Mouse (Mus musculus) forebrain, embryonic 14.5 days (tissue): ENCODE measurements around the gene Klc2. TPM values are rescaled to one million over a fixed set of nuclear protein-coding genes. Genes with fewer than 3 reads are reported as not detected.

ENCODE experiments used
- ATAC-seq: fragments of 200-750 bp; cut with Nextera tagmentation; 2 replicates; pipeline ENCODE4 v1.8.0; 2017; ENCODE audit warnings: mild to moderate bottlenecking, moderate library complexity
- DNase-seq: peaks from one replicate; pipeline ENCODE4 v3.0.0-alpha.2; 2015; ENCODE audit warnings: low spot score
- H3K27ac ChIP-seq: fragments of 300-500 bp; sonication (generic); 2 replicates; pipeline ENCODE4 v1.5.1; 2014; ENCODE audit warnings: low read depth, mild to moderate bottlenecking, control low read depth, low read length, moderate library complexity
- H3K27me3 ChIP-seq: fragments of 300-500 bp; sonication (generic); replicated peaks from 2 replicates; pipeline ENCODE4 v1.6.1; 2014; ENCODE audit warnings: low read length, control low read depth, mixed read lengths; ENCODE audit not compliant: control insufficient read depth, insufficient read depth
- H3K36me3 ChIP-seq: fragments of 300-500 bp; sonication (generic); 2 replicates; pipeline ENCODE4 v1.6.1; 2014; ENCODE audit warnings: low read length, control low read depth; ENCODE audit not compliant: control insufficient read depth, insufficient read depth
- H3K4me1 ChIP-seq: fragments of 300-500 bp; sonication (generic); 2 replicates; pipeline ENCODE4 v1.6.1; 2014; ENCODE audit warnings: antibody characterized with exemption, low read length, control low read depth; ENCODE audit not compliant: control insufficient read depth, insufficient read depth
- H3K4me2 ChIP-seq: fragments of 300-500 bp; sonication (generic); 2 replicates; pipeline ENCODE4 v1.6.1; 2014; ENCODE audit warnings: mild to moderate bottlenecking, control low read depth, low read length
- H3K4me3 ChIP-seq: fragments of 300-500 bp; sonication (generic); 2 replicates; pipeline ENCODE4 v1.5.1; 2014; ENCODE audit warnings: low read depth, low read length, control low read depth
- H3K9ac ChIP-seq: fragments of 300-500 bp; sonication (generic); 2 replicates; pipeline ENCODE4 v1.6.1; 2014; ENCODE audit warnings: mild to moderate bottlenecking, low read length, control low read depth, moderate library complexity
- H3K9me3 ChIP-seq: fragments of 300-500 bp; sonication (generic); replicated peaks from 2 replicates; pipeline ENCODE4 v1.6.1; 2016; ENCODE audit warnings: low read length, control low read depth, mixed read lengths; ENCODE audit not compliant: control insufficient read depth
- WGBS: fragments of 180-500 bp; shearing (Covaris S2); extraction: QIAGEN DNeasy Blood & Tissue Kit; methylation state at CpG from one replicate; pipeline ENCODE4 v1.1.7; 2014; 5-methylcytosine and 5-hydroxymethylcytosine counted together
- polyA plus RNA-seq: library from polyadenylated mRNA; unstranded; fragments of >200 nt; fragmentation: Nextera tagmentation; extraction: Ambion mirVana; gene quantifications from 2 replicates; pipeline ENCODE4 v1.2.1, GENCODE M21; 2014

Klc2 gene
- polyA plus RNA-seq, 1 experiment from 2014 or later, result 26.2 TPM

- DNase-seq (no peak), ATAC-seq (peak; percentile 15; the same call in 1 of the 2 replicates)
- H3K9ac ChIP-seq, result peak overlapping the region; percentile 62; the same call in 1 of the 2 replicates
- no peaks in the 10 kb centered on the region for H3K9me3 ChIP-seq
- H3K27ac ChIP-seq, result peak overlapping the region; percentile 58; the same call in 1 of the 2 replicates
- WGBS, result 2% methylated on average over 20 of the region's 20 CpGs
- H3K4me1 ChIP-seq, result peaks cover 22% of the 10 kb centered on the region
- peaks cover 10% of the 10 kb centered on the region for H3K27me3 ChIP-seq
- no peaks in the 10 kb centered on the region for H3K36me3 ChIP-seq
- peak overlapping the region; percentile 37 for H3K4me3 ChIP-seq
- H3K4me2 ChIP-seq, result peak overlapping the region; percentile 61
Observed at GRCm38 (mm10) chr19:5072389-5073019, 45.9 kb downstream of the Klc2 start.

DNA sequence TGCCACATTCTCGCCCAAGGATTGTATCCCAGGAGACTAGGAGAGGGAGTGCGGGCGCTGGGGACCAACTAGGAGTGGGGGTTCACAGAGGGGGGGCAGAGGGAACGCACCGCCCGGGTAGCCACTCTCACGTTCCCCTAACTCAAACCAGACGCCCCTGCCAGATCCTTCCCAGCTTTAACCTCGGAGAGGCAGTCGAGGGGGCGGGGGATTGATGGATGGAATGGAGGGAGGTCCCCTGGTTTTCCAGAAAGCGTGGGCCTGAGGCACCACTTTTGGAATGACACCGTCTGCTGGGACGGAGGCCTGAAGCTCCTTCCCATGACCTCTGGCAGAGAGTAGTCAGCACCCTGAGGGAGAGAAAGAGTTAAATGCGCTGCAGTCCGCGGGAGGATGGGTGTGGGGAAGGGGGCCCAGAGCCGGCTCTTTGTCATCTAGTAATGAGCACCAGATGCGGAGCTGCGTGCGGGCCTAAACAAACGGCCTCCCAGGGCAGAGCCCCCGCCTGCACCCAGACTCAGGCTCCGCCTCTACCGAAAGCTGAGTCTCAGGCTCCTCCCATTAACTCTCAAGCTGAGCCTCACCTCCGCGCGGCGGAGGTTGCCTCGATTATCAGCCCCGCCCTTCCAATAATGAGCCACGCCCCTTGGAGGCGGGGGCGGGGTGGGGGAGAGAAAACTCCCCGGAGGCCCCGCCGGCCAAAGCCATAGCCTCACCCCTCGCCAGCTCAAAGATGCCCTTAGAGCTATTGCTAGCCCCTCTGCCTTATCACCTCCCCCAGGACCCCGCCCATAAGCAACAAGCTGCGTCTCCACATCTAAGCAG, 46.6 kb downstream of the Klc2 start:
- ATAC-seq, result peak; percentile 84
- Histone ChIP-seq H3K36me3 (no peaks in the 10 kb centered on the region), H3K9me3 (no peaks in the 10 kb centered on the region), H3K9ac (peak overlapping the region; percentile 62), H3K4me1 (peaks cover 24% of the 10 kb centered on the region), H3K4me3 (peak overlapping the region; percentile 37), H3K4me2 (peak overlapping the region; percentile 61), H3K27me3 (peaks cover 15% of the 10 kb centered on the region), H3K27ac (peak overlapping the region; percentile 58)
- under 1% methylated on average over 40 of the region's 40 CpGs for WGBS
- DNase-seq, result peak; percentile 92

- Histone ChIP-seq H3K4me2 (peak overlapping the region; percentile 61), H3K4me3 (peak overlapping the region; percentile 37), H3K27ac (peak overlapping the region; percentile 58; the same call in 1 of the 2 replicates), H3K36me3 (no peaks in the 10 kb centered on the region), H3K9ac (peak overlapping the region; percentile 62), H3K9me3 (no peaks in the 10 kb centered on the region), H3K4me1 (peaks cover 24% of the 10 kb centered on the region), H3K27me3 (peaks cover 15% of the 10 kb centered on the region)
- DNase-seq, result no peak
- WGBS, result 8% methylated on average over 11 of the region's 11 CpGs
- ATAC-seq, result no peak
Observed at GRCm38 (mm10) chr19:5071077-5071476, 47.3 kb downstream of the Klc2 start.

GRCm38 (mm10) chr19:5069978-5070377, 48.4 kb downstream of the Klc2 start:
- Histone ChIP-seq H3K4me1 (peaks cover 24% of the 10 kb centered on the region), H3K27ac (no peak overlapping the region), H3K9ac (no peak overlapping the region), H3K27me3 (peaks cover 15% of the 10 kb centered on the region), H3K9me3 (no peaks in the 10 kb centered on the region), H3K4me3 (no peak overlapping the region), H3K4me2 (no peak overlapping the region), H3K36me3 (no peaks in the 10 kb centered on the region)
- DNase-seq (no peak), ATAC-seq (no peak)
- 86% methylated on average over 7 of the region's 7 CpGs for WGBS

DNA sequence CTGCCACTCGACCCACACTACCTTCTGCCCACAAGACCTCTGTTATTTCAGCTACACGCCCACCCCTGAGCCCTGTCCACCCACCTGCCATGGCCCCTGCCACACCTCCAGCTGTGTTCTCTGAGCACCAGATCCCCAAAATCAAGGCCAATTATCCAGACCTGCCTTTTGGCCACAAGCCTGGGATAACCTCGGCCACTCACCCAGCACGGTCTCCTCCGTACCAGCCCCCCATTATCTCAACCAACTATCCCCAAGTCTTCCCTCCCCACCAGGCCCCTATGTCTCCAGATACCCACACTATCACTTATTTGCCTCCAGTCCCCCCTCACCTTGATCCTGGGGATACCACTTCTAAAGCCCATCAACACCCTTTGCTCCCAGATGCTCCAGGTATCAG, 48.9 kb downstream of the Klc2 start:
- Histone ChIP-seq H3K9me3 (no peaks in the 10 kb centered on the region), H3K4me2 (no peak overlapping the region), H3K4me3 (no peak overlapping the region), H3K27ac (no peak overlapping the region), H3K9ac (no peak overlapping the region), H3K36me3 (no peaks in the 10 kb centered on the region), H3K27me3 (peaks cover 15% of the 10 kb centered on the region), H3K4me1 (peaks cover 24% of the 10 kb centered on the region)
- ATAC-seq (no peak), DNase-seq (no peak)
- 84% methylated on average over 5 of the region's 5 CpGs for WGBS

- ATAC-seq (no peak), DNase-seq (no peak)
- peak overlapping the region; percentile 86 for H3K4me2 ChIP-seq
- H3K27ac ChIP-seq, result no peak overlapping the region
- H3K9ac ChIP-seq, result peak overlapping the region; percentile 68
- H3K36me3 ChIP-seq, result no peaks in the 10 kb centered on the region
- peaks cover 24% of the 10 kb centered on the region for H3K4me1 ChIP-seq
- H3K4me3 ChIP-seq, result peak overlapping the region; percentile 36
- H3K27me3 ChIP-seq, result peaks cover 15% of the 10 kb centered on the region
- 41% methylated on average over 21 of the region's 21 CpGs for WGBS
- H3K9me3 ChIP-seq, result no peaks in the 10 kb centered on the region
Observed at GRCm38 (mm10) chr19:5068570-5069234, 49.7 kb downstream of the Klc2 start.

DNA sequence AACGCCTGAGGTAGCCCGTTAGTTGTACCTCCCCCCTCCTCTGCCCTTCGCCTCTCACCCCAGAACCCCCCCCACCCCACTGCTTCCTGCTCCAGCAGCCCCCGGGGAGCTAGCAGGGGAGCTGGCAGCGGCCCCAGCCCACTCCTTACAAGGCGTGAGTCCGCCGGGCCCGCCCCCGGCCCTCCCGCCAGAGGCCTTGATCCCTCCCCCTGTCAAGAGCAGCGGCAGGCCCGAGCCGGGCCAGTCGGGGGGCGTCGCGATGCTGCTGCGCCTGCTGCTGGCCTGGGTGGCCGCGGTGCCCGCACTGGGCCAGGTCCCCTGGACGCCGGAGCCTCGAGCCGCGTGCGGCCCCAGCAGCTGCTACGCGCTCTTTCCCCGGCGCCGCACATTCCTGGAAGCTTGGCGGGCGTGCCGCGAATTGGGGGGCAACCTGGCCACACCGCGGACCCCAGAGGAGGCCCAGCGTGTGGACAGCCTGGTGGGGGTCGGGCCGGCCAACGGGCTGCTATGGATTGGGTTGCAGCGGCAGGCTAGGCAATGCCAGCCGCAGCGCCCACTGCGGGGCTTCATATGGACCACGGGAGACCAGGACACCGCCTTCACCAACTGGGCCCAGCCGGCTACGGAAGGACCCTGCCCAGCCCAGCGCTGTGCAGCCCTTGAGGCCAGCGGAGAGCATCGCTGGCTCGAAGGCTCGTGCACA, 50.3 kb downstream of the Klc2 start, which contains the start of gene Cd248:
Gene Cd248 (plus strand): TSS at position 212 of the 703 bp plus-strand sequence.
- Histone ChIP-seq H3K9ac (peak within 1 kb of the TSS; percentile 68), H3K36me3 (no peaks in the 10 kb centered on the region), H3K9me3 (no peaks in the 10 kb centered on the region), H3K4me1 (peaks cover 24% of the 10 kb centered on the region), H3K27me3 (peaks cover 15% of the 10 kb centered on the region), H3K4me2 (peak within 1 kb of the TSS; percentile 86), H3K4me3 (peak within 1 kb of the TSS; percentile 36), H3K27ac (no peak within 1 kb of the TSS)
- DNase-seq, result peak; percentile 72
- peak; percentile 22 for ATAC-seq
- under 1% methylated on average over 55 of the region's 56 CpGs for WGBS

DNA sequence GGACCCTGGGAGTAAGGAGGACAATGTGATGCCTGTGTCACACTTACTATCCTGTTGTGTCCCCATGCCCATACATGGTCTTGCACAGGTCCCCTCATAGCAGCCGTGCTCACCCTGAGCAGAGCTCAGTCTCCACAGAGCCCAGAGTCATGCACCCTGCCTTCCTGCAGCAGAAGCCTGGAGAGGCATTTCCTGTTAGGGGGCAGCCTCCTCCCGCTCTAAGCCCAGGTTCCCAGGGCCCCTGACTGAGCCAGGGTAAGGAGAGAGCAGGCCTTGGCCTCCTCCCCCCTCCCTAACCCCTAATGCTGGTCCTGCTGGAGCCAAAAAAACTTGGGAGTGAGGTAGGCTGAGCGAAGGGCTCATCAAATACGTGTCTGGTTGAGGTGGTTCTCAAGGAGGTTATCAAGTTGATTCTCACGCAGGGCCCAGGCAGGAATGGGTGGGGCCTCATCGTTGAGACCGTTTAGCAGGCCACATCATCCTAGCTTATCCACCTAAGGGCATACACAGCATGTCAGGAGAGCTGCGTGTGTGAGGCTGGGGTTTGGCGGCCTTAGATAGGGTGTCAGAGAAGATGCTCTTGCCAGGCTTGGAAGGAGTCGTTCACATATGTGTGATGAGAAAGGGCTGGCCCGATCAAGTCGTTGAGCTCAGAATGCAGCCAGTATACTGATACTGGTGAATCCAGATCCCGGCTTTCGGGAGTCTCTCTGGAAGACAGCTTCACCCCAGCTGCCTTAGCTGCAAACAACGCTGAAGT, 51.1 kb downstream of the Klc2 start:
- Histone ChIP-seq H3K27me3 (peaks cover 15% of the 10 kb centered on the region), H3K27ac (no peak overlapping the region), H3K4me2 (peak overlapping the region; percentile 86), H3K36me3 (no peaks in the 10 kb centered on the region), H3K9me3 (no peaks in the 10 kb centered on the region), H3K4me1 (peaks cover 22% of the 10 kb centered on the region), H3K4me3 (peak overlapping the region; percentile 36), H3K9ac (peak overlapping the region; percentile 68; the same call in 1 of the 2 replicates)
- WGBS, result 14% methylated on average over 15 of the region's 15 CpGs
- ATAC-seq (no peak), DNase-seq (no peak)
